Mouse (Mus musculus): Measurements from ENCODE around the gene Trim16. TPM values are rescaled to one million over a fixed set of nuclear protein-coding genes. Genes with fewer than 3 reads are reported as not detected.

Gene Trim16
- polyA plus RNA-seq, 1 experiment from 2014 or later: 6.5 TPM

DNA sequence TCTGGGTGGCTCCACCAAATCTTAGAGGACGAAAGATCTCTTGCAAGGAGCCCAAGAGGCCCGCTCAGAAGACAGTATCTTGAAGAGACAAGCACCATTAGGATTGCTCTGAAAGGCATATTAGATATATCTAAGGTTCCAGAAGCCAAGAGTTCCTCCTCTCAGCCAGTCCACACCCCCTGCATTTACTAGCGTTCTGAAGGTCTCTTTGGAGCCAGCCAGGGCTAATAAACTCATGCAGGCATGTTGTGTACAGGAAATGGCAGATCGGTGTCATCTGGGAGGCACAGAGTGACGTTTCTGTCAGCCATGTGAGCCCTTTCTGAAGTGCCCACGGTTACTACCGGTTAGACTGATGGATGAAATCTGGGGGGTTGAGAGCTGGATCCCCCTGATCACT, 4.2 kb downstream of the Trim16 start:
- no peaks in the 10 kb centered on the region for H3K27me3 ChIP-seq (ENCODE audit: control insufficient read depth, insufficient read depth, low read length)
- ATAC-seq (replicated peaks; ENCODE audit: insufficient number of reproducible peaks, low FRiP score, low TSS enrichment, low read depth): no peak
- H3K27ac ChIP-seq (replicated peaks; ENCODE audit: low read depth, low read length): no peak overlapping the region
- 69% methylated on average over 7 of the region's 7 CpGs for WGBS
- H3K4me1 ChIP-seq (ENCODE audit: control insufficient read depth, insufficient read depth, low read length): peaks cover 2% of the 10 kb centered on the region; the same call in 1 of the 2 replicates
- H3K4me3 ChIP-seq (ENCODE audit: low read depth, low read length): no peak overlapping the region
- no peak for DNase-seq (ENCODE audit: low spot score)
- no peaks in the 10 kb centered on the region for H3K36me3 ChIP-seq (replicated peaks; ENCODE audit: control insufficient read depth, insufficient read depth, low read depth, low read length)
- H3K9me3 ChIP-seq (replicated peaks; ENCODE audit: control insufficient read depth, low read length): no peaks in the 10 kb centered on the region
- H3K4me2 ChIP-seq (ENCODE audit: low read depth, low read length): no peak overlapping the region
- no peak overlapping the region for H3K9ac ChIP-seq (replicated peaks; ENCODE audit: low read length)

DNA sequence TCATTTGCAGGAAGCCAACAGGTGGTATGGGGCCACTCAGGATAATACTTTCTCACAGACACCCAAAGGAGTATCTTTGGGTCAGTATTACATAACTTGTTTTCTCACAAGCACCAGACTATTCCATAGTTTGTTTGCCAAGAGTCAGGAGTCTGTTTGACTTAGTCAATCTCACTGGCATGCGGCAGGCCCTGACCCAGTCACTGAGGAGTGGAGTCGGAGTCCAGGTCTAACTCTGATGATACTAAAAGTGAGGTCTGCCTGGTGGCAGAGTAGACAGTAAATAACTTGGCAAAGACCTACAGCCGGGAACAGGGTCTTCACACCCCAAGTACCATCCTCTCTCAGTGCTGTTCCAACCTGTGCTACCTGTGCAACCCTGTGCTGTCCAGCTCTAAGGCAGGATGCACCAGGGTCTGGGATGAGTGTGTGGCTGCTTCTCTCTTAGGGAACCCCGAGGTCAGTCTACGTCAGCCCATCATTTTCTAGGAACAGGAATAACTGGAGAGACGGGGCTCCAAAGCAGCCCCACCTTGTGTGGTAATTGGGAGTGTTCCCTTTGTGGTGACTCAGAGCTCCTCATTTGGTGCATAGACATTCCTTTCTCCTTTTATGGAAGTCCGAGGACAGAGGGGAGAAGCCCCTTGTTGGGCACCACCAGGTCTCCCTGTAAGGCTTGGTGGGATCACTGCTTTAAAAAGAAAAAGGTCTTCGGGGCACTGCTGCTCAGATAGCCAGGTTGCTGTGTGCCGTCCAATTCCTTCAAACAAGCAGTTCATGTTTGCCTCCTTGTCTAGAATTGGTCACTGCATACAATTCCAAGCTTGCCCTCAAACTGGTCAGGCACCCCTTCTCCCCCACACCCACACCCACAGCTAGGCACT, 5.4 kb downstream of the Trim16 start:
- no peak overlapping the region for H3K4me3 ChIP-seq (ENCODE audit: low read depth, low read length)
- H3K9me3 ChIP-seq (replicated peaks; ENCODE audit: control insufficient read depth, low read length): no peaks in the 10 kb centered on the region
- H3K4me2 ChIP-seq (ENCODE audit: low read depth, low read length): no peak overlapping the region
- H3K27ac ChIP-seq (replicated peaks; ENCODE audit: low read depth, low read length): no peak overlapping the region
- DNase-seq (ENCODE audit: low spot score): no peak
- 82% methylated on average over 9 of the region's 9 CpGs for WGBS
- ATAC-seq (replicated peaks; ENCODE audit: insufficient number of reproducible peaks, low FRiP score, low TSS enrichment, low read depth): no peak
- H3K36me3 ChIP-seq (replicated peaks; ENCODE audit: control insufficient read depth, insufficient read depth, low read depth, low read length): no peaks in the 10 kb centered on the region
- no peaks in the 10 kb centered on the region for H3K27me3 ChIP-seq (ENCODE audit: control insufficient read depth, insufficient read depth, low read length)
- H3K9ac ChIP-seq (replicated peaks; ENCODE audit: low read length): no peak overlapping the region
- peaks cover 2% of the 10 kb centered on the region; the same call in 1 of the 2 replicates for H3K4me1 ChIP-seq (ENCODE audit: control insufficient read depth, insufficient read depth, low read length)

DNA sequence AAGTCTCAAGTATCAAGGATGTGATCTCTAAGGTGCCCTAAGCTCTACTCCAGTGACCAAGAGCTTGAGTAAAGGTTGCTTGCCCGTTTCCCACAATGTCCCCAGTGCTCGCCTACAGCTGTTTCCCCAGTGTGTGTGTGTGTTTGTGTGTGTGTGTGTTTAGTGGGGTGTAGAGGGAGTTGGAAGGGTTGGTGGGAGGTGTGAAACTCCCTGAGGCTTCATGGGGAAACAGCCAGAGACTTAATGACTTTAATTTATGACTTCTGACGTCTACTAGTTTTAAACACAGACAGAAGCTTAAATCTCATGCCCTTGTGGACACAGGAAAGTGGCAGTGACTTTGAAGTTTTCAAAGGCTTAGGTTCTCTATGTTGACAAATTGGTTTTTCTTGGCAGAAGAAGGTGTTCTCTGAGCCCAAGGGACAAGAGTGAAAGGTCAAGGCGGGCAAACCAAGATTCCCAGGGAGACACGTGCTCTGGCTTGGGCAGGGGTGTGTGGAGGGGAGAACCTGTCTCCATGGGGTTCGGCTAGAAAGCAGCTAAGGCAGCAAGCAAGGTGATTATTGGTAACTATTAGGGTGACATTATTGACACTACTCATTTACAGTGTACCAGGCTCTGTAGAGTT, 6.2 kb downstream of the Trim16 start:
- Histone ChIP-seq H3K4me3 (ENCODE audit: low read depth, low read length) (no peak overlapping the region), H3K4me1 (ENCODE audit: control insufficient read depth, insufficient read depth, low read length) (no peaks in the 10 kb centered on the region), H3K9ac (replicated peaks; ENCODE audit: low read length) (no peak overlapping the region), H3K27ac (replicated peaks; ENCODE audit: low read depth, low read length) (no peak overlapping the region), H3K9me3 (replicated peaks; ENCODE audit: control insufficient read depth, low read length) (no peaks in the 10 kb centered on the region), H3K27me3 (ENCODE audit: control insufficient read depth, insufficient read depth, low read length) (no peaks in the 10 kb centered on the region), H3K36me3 (replicated peaks; ENCODE audit: control insufficient read depth, insufficient read depth, low read depth, low read length) (no peaks in the 10 kb centered on the region), H3K4me2 (ENCODE audit: low read depth, low read length) (no peak overlapping the region)
- ATAC-seq (replicated peaks; ENCODE audit: insufficient number of reproducible peaks, low FRiP score, low TSS enrichment, low read depth) (no peak), DNase-seq (ENCODE audit: low spot score) (no peak)
- 77% methylated on average over 6 of the region's 6 CpGs for WGBS

DNA sequence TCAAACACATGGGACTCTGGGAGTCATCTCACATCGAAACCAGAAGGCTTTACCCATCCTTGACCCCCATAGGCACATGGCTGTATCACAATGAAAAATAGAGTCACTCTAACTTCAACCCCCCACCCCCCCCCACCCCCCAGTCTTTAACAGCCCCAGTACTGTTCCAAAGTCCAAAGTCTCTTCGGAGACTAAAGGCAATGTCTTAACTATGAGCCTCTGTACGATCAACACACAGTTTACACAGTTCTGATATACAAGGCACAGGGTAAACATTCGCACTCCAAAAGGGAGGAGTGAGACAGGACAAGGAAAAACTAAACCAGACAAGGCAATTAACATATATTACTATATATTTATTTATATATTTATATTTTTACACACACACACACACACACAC, 7.1 kb downstream of the Trim16 start:
- no peak overlapping the region for H3K27ac ChIP-seq (replicated peaks; ENCODE audit: low read depth, low read length)
- no peaks in the 10 kb centered on the region for H3K27me3 ChIP-seq (ENCODE audit: control insufficient read depth, insufficient read depth, low read length)
- no peak for DNase-seq (ENCODE audit: low spot score)
- H3K4me2 ChIP-seq (ENCODE audit: low read depth, low read length): no peak overlapping the region
- H3K9ac ChIP-seq (replicated peaks; ENCODE audit: low read length): no peak overlapping the region
- ATAC-seq (replicated peaks; ENCODE audit: insufficient number of reproducible peaks, low FRiP score, low TSS enrichment, low read depth): no peak
- no peaks in the 10 kb centered on the region for H3K4me1 ChIP-seq (ENCODE audit: control insufficient read depth, insufficient read depth, low read length)
- no peaks in the 10 kb centered on the region for H3K36me3 ChIP-seq (replicated peaks; ENCODE audit: control insufficient read depth, insufficient read depth, low read depth, low read length)
- H3K9me3 ChIP-seq (replicated peaks; ENCODE audit: control insufficient read depth, low read length): no peaks in the 10 kb centered on the region
- H3K4me3 ChIP-seq (ENCODE audit: low read depth, low read length): no peak overlapping the region
- 87% methylated on average over 4 of the region's 4 CpGs for WGBS

DNA sequence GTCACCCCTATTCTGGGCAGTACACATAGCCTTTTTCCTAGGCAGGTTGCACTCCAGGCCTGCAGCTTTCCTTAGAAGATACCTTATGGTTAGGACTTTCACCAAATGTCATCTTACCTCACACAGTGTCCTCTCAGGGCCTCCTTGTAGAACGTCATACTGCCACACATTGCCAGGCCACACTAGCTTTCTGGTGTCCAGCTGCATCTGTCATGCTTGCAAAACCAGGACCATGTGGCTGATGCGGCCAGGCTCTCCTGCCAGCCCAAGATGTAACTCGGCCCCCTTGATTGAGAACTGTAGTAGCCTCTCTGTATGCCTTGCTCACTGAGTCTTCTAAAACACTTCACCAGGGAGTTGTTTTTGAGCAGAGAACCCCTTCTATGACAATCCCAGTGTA, 7.9 kb downstream of the Trim16 start:
- H3K27me3 ChIP-seq (ENCODE audit: control insufficient read depth, insufficient read depth, low read length): no peaks in the 10 kb centered on the region
- H3K9ac ChIP-seq (replicated peaks; ENCODE audit: low read length): no peak overlapping the region
- no peaks in the 10 kb centered on the region for H3K4me1 ChIP-seq (ENCODE audit: control insufficient read depth, insufficient read depth, low read length)
- H3K27ac ChIP-seq (replicated peaks; ENCODE audit: low read depth, low read length): no peak overlapping the region
- H3K36me3 ChIP-seq (replicated peaks; ENCODE audit: control insufficient read depth, insufficient read depth, low read depth, low read length): no peaks in the 10 kb centered on the region
- ATAC-seq (replicated peaks; ENCODE audit: insufficient number of reproducible peaks, low FRiP score, low TSS enrichment, low read depth) (no peak), DNase-seq (ENCODE audit: low spot score) (no peak)
- no peaks in the 10 kb centered on the region for H3K9me3 ChIP-seq (replicated peaks; ENCODE audit: control insufficient read depth, low read length)
- no peak overlapping the region for H3K4me3 ChIP-seq (ENCODE audit: low read depth, low read length)
- H3K4me2 ChIP-seq (ENCODE audit: low read depth, low read length): no peak overlapping the region
- WGBS: 78% methylated on average over 3 of the region's 3 CpGs

DNA sequence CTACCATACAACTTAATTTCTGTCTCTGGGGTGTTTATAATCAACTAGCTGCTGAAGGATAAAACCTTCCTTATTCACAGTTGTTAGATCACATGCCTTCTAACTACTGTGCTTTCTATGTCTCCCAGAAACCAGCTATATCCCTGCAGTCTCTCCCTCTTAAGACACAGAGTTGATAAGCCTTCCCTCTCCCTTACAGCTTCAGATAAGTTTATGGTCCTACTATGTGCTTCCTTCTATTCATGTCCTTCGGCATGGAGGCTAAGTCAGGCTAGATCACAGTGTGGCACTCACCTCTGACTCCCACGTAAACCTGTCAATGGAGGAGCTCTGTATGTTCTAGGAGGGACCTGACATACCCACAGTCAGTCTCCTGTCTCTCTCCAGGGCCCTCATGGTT, 10.4 kb downstream of the Trim16 start:
- no peak for ATAC-seq (replicated peaks; ENCODE audit: insufficient number of reproducible peaks, low FRiP score, low TSS enrichment, low read depth)
- 86% methylated on average over 2 of the region's 2 CpGs for WGBS
- no peaks in the 10 kb centered on the region for H3K9me3 ChIP-seq (replicated peaks; ENCODE audit: control insufficient read depth, low read length)

DNA sequence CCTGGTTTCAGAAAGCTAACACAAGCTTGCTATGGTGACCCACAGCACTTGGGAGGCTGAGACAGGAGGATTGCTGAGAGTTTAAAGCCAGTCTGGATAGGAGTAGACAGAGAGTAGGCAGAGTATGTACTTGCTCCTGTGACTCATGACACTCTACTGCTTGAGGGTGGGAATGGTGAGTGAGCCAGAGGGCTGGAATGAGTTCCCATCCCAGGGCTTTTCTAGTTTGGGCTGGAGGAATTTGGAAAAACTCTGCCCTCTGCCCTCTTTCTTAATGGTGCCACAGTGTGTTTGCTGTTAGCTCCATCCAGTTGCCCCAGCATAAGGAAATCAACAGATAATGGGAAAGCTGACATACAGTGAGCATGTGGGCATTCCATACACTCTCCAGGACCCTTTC, 11.9 kb downstream of the Trim16 start:
- Histone ChIP-seq H3K9ac (replicated peaks; ENCODE audit: low read length) (no peak overlapping the region), H3K27me3 (ENCODE audit: control insufficient read depth, insufficient read depth, low read length) (no peaks in the 10 kb centered on the region), H3K9me3 (replicated peaks; ENCODE audit: control insufficient read depth, low read length) (no peaks in the 10 kb centered on the region), H3K27ac (replicated peaks; ENCODE audit: low read depth, low read length) (no peak overlapping the region), H3K4me2 (ENCODE audit: low read depth, low read length) (no peak overlapping the region), H3K4me1 (ENCODE audit: control insufficient read depth, insufficient read depth, low read length) (no peaks in the 10 kb centered on the region), H3K4me3 (ENCODE audit: low read depth, low read length) (no peak overlapping the region), H3K36me3 (replicated peaks; ENCODE audit: control insufficient read depth, insufficient read depth, low read depth, low read length) (no peaks in the 10 kb centered on the region)
- ATAC-seq (replicated peaks; ENCODE audit: insufficient number of reproducible peaks, low FRiP score, low TSS enrichment, low read depth) (no peak), DNase-seq (ENCODE audit: low spot score) (no peak)

More for the DNA sequence above, 10.4 kb downstream of the Trim16 start:
- Histone ChIP-seq H3K27me3 (ENCODE audit: control insufficient read depth, insufficient read depth, low read length) (no peaks in the 10 kb centered on the region), H3K4me1 (ENCODE audit: control insufficient read depth, insufficient read depth, low read length) (no peaks in the 10 kb centered on the region), H3K27ac (replicated peaks; ENCODE audit: low read depth, low read length) (no peak overlapping the region), H3K9ac (replicated peaks; ENCODE audit: low read length) (no peak overlapping the region), H3K4me2 (ENCODE audit: low read depth, low read length) (no peak overlapping the region), H3K36me3 (replicated peaks; ENCODE audit: control insufficient read depth, insufficient read depth, low read depth, low read length) (no peaks in the 10 kb centered on the region), H3K4me3 (ENCODE audit: low read depth, low read length) (no peak overlapping the region)
- DNase-seq (ENCODE audit: low spot score): no peak

DNA sequence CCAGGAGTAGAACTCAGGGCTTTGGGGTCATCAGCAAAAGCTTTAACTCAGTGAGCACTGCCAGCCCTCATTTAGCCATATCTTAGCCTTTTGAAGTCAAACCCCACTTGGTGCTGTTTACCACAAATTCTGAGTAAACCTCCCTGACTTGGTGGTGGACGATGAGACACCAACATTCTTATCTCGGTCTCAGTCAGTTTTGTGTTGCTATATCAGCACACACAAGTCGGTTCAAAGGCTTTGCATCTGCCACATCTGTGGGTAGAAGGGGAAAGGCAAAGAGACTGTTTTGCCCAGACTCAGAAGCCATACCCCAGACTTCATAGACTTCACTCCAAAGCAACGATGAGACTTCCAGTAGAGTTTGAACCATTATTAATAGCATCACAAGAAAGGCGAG, 24.5 kb downstream of the Trim16 start:
- H3K9ac ChIP-seq (replicated peaks; ENCODE audit: low read length): no peak overlapping the region
- H3K9me3 ChIP-seq (replicated peaks; ENCODE audit: control insufficient read depth, low read length): no peaks in the 10 kb centered on the region
- H3K4me3 ChIP-seq (ENCODE audit: low read depth, low read length): no peak overlapping the region
- H3K27me3 ChIP-seq (ENCODE audit: control insufficient read depth, insufficient read depth, low read length): no peaks in the 10 kb centered on the region
- WGBS: 84% methylated on average over 5 of the region's 5 CpGs
- H3K4me1 ChIP-seq (ENCODE audit: control insufficient read depth, insufficient read depth, low read length): no peaks in the 10 kb centered on the region; the same call in 1 of the 2 replicates
- H3K4me2 ChIP-seq (ENCODE audit: low read depth, low read length): no peak overlapping the region
- H3K36me3 ChIP-seq (replicated peaks; ENCODE audit: control insufficient read depth, insufficient read depth, low read depth, low read length): no peaks in the 10 kb centered on the region
- DNase-seq (ENCODE audit: low spot score): no peak
- H3K27ac ChIP-seq (replicated peaks; ENCODE audit: low read depth, low read length): no peak overlapping the region
- ATAC-seq (replicated peaks; ENCODE audit: insufficient number of reproducible peaks, low FRiP score, low TSS enrichment, low read depth): no peak
